ENCODE assay signal across 15 mouse cellular contexts in genomic region chr1:164392176-164392575, GRCm38 (mm10).
DNase-seq lines count a peak whose midpoint lies in the region; ATAC-seq and TF ChIP-seq lines count a peak whose summit lies in the region.
"Had no signal": no experiment of that assay in that cellular context is flagged by ENCODE, and none has a peak within 500 bp of the region (broad histone marks: within the 10 kb centered on the region; RNA-seq: fewer than 3 reads in every experiment).

No protein-coding gene starts in this region.

- no peak overlapping the region for H3K4me3 ChIP-seq in heart, embryonic 13.5 days
- no peak overlapping the region for H3K4me3 ChIP-seq in hindbrain, postnatal 0 days (ENCODE audit: low read length)
- no peak overlapping the region for H3K4me3 ChIP-seq in gastrocnemius, adult 2 months
- H3K4me3 ChIP-seq: limb, embryonic 12.5 days had no signal

- WGBS in heart, embryonic 13.5 days: 16% methylated on average over 3 of the region's 3 CpGs
- WGBS in hindbrain, postnatal 0 days: 24% methylated on average over 3 of the region's 3 CpGs

- H3K36me3 ChIP-seq in heart, embryonic 13.5 days: no peaks in the 10 kb centered on the region
- no peaks in the 10 kb centered on the region for H3K36me3 ChIP-seq in hindbrain, postnatal 0 days (ENCODE audit: insufficient read depth, low read length)

- H3K9ac ChIP-seq in heart, embryonic 13.5 days: peak overlapping the region; percentile 54; the same call in 1 of the 2 replicates
- H3K9ac ChIP-seq in hindbrain, postnatal 0 days (replicated peaks; ENCODE audit: low read length): no peak overlapping the region
- H3K9ac ChIP-seq: limb, embryonic 12.5 days; lung, embryonic 14.5 days had no signal

- DNase-seq in heart, adult 18-20 months: peak; percentile 18 to 29
- DNase-seq in heart, postnatal 25 days (ENCODE audit: low spot score): no peak
- peak; percentile 60 for DNase-seq in embryo, embryonic 11 days
- DNase-seq in hindbrain, postnatal 0 days (ENCODE audit: low spot score): peak; percentile 32
- DNase-seq in T-cell, adult 2 months (ENCODE audit: low spot score): no peak
- no peak for DNase-seq in adrenal gland, adult 18-20 months (ENCODE audit: low spot score in 2 of 2)
- DNase-seq in gastrocnemius, adult 2 months: no peak
- DNase-seq: adrenal gland, postnatal 14 days; cerebellum, adult 8-10 months; kidney, postnatal 25 days; lung, embryonic 14.5 days; right cerebral cortex, postnatal 14 days had no signal

- no peak for TF ChIP-seq CTCF in hindbrain, postnatal 0 days (IDR thresholded peaks at IDR 0.05; ENCODE audit: low read depth)
- TF ChIP-seq CTCF in gastrocnemius, adult 2 months (IDR thresholded peaks at IDR 0.05): no peak

- peak; percentile 42; the same call in 1 of the 2 replicates for ATAC-seq in heart, embryonic 13.5 days (ENCODE audit: extremely low read depth, insufficient number of reproducible peaks, low FRiP score, low TSS enrichment)
- ATAC-seq in hindbrain, postnatal 0 days: no peak

- H3K4me2 ChIP-seq in heart, embryonic 13.5 days: peak overlapping the region; percentile 22
- no peak overlapping the region for H3K4me2 ChIP-seq in hindbrain, postnatal 0 days (ENCODE audit: low read depth, low read length)
- H3K4me2 ChIP-seq: limb, embryonic 12.5 days; lung, embryonic 14.5 days had no signal

- no peaks in the 10 kb centered on the region for H3K27me3 ChIP-seq in heart, embryonic 13.5 days (replicated peaks)
- H3K27me3 ChIP-seq in hindbrain, postnatal 0 days (ENCODE audit: insufficient read depth, low read length): no peaks in the 10 kb centered on the region
- H3K27me3 ChIP-seq: limb, embryonic 12.5 days had no signal

- peaks cover 11% of the 10 kb centered on the region for H3K4me1 ChIP-seq in heart, embryonic 13.5 days
- no peaks in the 10 kb centered on the region for H3K4me1 ChIP-seq in hindbrain, postnatal 0 days (ENCODE audit: insufficient read depth, low read length)
- H3K4me1 ChIP-seq: limb, embryonic 12.5 days had no signal

- peak overlapping the region; percentile 59 for H3K27ac ChIP-seq in heart, embryonic 13.5 days (replicated peaks)
- H3K27ac ChIP-seq in hindbrain, postnatal 0 days: no peak overlapping the region
- H3K27ac ChIP-seq in gastrocnemius, adult 2 months: no peak overlapping the region
- H3K27ac ChIP-seq: limb, embryonic 12.5 days; stomach, postnatal 0 days had no signal

- no peaks in the 10 kb centered on the region for H3K9me3 ChIP-seq in heart, embryonic 13.5 days
- no peaks in the 10 kb centered on the region for H3K9me3 ChIP-seq in hindbrain, postnatal 0 days (ENCODE audit: low read length)
- H3K9me3 ChIP-seq: limb, embryonic 12.5 days had no signal

- intact Hi-C loops in heart, postnatal 25 days (cut with DNase I): no loop called here
- intact Hi-C loops in gastrocnemius, adult 2 months (cut with DNase I): no loop called here

Comparison
In these comparisons a context has a peak if more than half of its experiments do, and no peak if none do; other contexts are left out.
1. DNase-seq: peak in heart, adult 18-20 months (2 of 2), embryo, embryonic 11 days (single experiment) and hindbrain, postnatal 0 days (single experiment); none in heart, postnatal 25 days (single experiment), T-cell, adult 2 months (single experiment), adrenal gland, adult 18-20 months (0 of 2) and gastrocnemius, adult 2 months (single experiment).